Mouse (Mus musculus): Measurements from ENCODE around the gene Mycn.

DNA sequence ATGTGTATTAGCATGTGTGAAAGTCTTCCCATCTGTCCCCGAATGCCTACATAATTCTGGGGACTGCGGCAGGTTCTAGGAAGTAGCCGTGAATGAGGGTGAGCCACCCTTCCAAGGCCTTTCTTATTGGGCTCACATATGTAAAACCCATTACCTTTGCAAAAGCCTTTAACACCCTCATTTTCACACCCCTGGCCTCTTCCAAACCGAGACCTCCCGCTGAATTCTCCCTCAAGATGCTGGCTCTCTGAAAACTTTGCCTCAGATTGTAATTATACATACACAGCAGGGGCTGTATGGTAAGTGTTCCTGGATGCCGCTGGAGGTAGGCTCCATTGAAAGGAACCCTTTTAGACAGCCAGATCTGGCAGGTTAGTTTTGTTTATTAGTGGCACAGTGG is 1.6 kb upstream of the Mycn start:
- TF ChIP-seq USF1 (IDR thresholded peaks at IDR 0.05; ENCODE audit: low read depth) (no peak), FOSL1 (IDR thresholded peaks at IDR 0.05; ENCODE audit: insufficient read depth, low read length, poor library complexity, severe bottlenecking) (no peak), CTCF (IDR thresholded peaks at IDR 0.05; ENCODE audit: control insufficient read depth, insufficient read depth, insufficient read length) (no peak)
